Mouse (Mus musculus) ES-Bruce4 (cell line): ENCODE results near the gene Adarb2.

Source experiments
- CTCF ChIP-seq: IDR thresholded peaks from one replicate; pipeline ENCODE4 v1.8.1; 2011; ENCODE audit warnings: low read depth, low read length
- EP300 ChIP-seq: IDR thresholded peaks from 2 replicates; pipeline ENCODE4 v1.6.1; 2011; ENCODE audit warnings: low read depth, low read length; ENCODE audit not compliant: insufficient read depth

DNA sequence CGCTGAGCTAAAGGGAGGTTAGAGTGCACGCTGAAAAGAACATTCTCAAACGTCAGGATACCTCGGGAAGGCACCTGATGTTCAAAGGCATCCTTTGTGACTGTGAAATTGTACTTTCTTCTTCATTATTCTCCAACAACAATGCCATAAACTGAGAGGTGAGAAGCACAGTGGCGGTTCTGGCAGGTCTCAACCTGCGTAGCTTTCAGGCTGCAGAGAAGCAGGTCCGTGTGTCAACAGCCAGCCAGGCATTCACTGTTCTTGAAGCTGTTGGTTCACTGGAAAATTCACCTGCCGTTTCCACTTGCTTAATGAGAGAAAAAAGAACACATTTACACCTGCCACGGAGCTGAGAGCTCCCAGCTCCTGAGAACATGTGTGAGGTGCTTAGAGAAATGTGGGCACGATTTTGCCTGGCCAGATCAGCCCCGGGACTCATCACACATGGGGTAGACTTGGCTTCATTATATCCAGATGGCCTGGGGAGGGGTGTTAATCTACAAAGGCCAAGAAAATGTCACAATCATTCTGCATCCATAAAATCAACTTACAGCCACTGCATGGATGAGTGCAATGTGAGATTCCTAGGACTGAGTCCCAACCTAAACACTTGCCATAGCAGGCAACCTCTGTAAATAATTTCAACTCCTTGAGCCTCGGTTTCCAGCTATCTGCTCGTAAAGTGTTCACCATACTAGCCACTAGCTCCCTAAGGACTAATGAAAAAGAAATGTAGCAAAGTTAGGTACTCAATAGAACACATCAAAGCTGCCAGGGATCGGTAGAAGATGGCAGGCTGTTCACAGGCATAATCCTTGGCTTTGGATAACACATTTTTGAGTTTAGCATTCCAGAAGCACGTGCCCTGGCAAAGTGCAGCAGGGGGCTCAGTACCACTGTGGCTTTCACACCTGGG is 364.7 kb downstream of the Adarb2 start:
- no peak for TF ChIP-seq CTCF
- no peak for TF ChIP-seq EP300
